ENCODE assay signal across 24 mouse cellular contexts in the genomic region with DNA sequence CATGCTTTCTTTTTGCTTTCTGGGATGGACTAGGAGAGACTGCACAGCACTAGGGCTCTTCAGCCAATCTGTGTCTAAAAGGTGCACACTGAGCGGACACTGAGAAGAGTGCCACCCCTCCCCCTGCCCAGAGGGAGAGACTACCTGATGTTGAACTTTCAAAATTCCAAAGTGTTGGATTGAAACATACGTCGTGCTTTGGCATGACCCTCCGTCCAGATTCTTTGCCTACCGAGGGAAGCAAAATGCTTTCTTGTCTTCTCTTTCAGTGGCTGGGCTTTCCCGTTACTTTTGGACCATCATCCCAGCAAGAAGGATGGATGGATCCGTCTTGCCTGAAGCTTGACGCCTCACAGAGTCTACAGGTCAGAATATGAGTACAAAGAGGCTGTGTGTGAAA. TPM values are rescaled to one million over a fixed set of nuclear protein-coding genes. Genes with fewer than 3 reads are reported as not detected.
A peak's percentile ranks its signal among the peaks of the same experiment; 100 is the strongest.
DNase-seq lines count a peak whose midpoint lies in the region; ATAC-seq and TF ChIP-seq lines count a peak whose summit lies in the region.
"Had no signal": no experiment of that assay in that cellular context is flagged by ENCODE, and none has a peak within 500 bp of the region (broad histone marks: within the 10 kb centered on the region; RNA-seq: fewer than 3 reads in every experiment).

No protein-coding gene starts in this region.

- TF ChIP-seq CTCF in ES-Bruce4 (IDR thresholded peaks at IDR 0.05; ENCODE audit: low read depth, low read length): no peak

- H3K9me3 ChIP-seq in midbrain, embryonic 11.5 days (ENCODE audit: control insufficient read depth, low read length): no peaks in the 10 kb centered on the region
- H3K9me3 ChIP-seq in midbrain, embryonic 15.5 days: no peaks in the 10 kb centered on the region
- no peaks in the 10 kb centered on the region for H3K9me3 ChIP-seq in ES-Bruce4 (replicated peaks; ENCODE audit: control insufficient read depth, insufficient read depth, low read length, poor library complexity, severe bottlenecking)
- H3K9me3 ChIP-seq: forebrain, embryonic 10.5 days; forebrain, embryonic 13.5 days; heart, embryonic 12.5 days; heart, embryonic 15.5 days; hindbrain, embryonic 15.5 days had no signal

- 73% methylated on average over 8 of the region's 8 CpGs for WGBS in midbrain, embryonic 11.5 days
- WGBS in midbrain, embryonic 15.5 days: 68% methylated on average over 8 of the region's 8 CpGs

- no peak overlapping the region for H3K4me2 ChIP-seq in midbrain, embryonic 11.5 days
- no peak overlapping the region for H3K4me2 ChIP-seq in midbrain, embryonic 15.5 days
- H3K4me2 ChIP-seq: forebrain, embryonic 13.5 days; heart, embryonic 12.5 days; heart, embryonic 15.5 days; hindbrain, embryonic 15.5 days had no signal

- ATAC-seq in midbrain, embryonic 11.5 days (ENCODE audit: low FRiP score): no peak
- no peak for ATAC-seq in midbrain, embryonic 15.5 days (replicated peaks)
- ATAC-seq: CD4-positive, CD25-positive, alpha-beta regulatory T cell, adult 4 months; forebrain, embryonic 16.5 days had no signal

- no peak overlapping the region for H3K4me3 ChIP-seq in midbrain, embryonic 11.5 days (ENCODE audit: low read depth, low read length)
- H3K4me3 ChIP-seq in midbrain, embryonic 15.5 days: no peak overlapping the region
- peak overlapping the region; percentile 3; the same call in 1 of the 2 replicates for H3K4me3 ChIP-seq in ES-Bruce4 (ENCODE audit: low read depth, low read length)
- H3K4me3 ChIP-seq: forebrain, embryonic 10.5 days; forebrain, embryonic 13.5 days; gastrocnemius, adult 2 months; heart, embryonic 12.5 days; heart, embryonic 15.5 days; hindbrain, embryonic 15.5 days had no signal

- no peaks in the 10 kb centered on the region for H3K4me1 ChIP-seq in midbrain, embryonic 11.5 days (ENCODE audit: control insufficient read depth, insufficient read depth, low read length)
- 0 out of 2 replicates have a peak, but pooled peaks cover 3% of the 10 kb centered on the region for H3K4me1 ChIP-seq in midbrain, embryonic 15.5 days
- peaks cover 11% of the 10 kb centered on the region for H3K4me1 ChIP-seq in ES-Bruce4 (ENCODE audit: control insufficient read depth, insufficient read depth, low read length)
- H3K4me1 ChIP-seq: heart, embryonic 12.5 days; heart, embryonic 15.5 days; hindbrain, embryonic 15.5 days had no signal

- DNase-seq in midbrain, embryonic 11.5 days (ENCODE audit: low spot score, missing footprints): peak; percentile 23
- peak; percentile 71 for DNase-seq in R1 (ENCODE audit: low read depth, low spot score)
- DNase-seq in frontal cortex, postnatal 14 days (ENCODE audit: low spot score in 2 of 2): no peak
- DNase-seq in thymus, postnatal 4 days: no peak
- DNase-seq: adrenal gland, postnatal 10 days; adrenal gland, postnatal 36 days; cerebellum, adult 18-20 months; cerebellum, adult 9-10 months; gastrocnemius, adult 2 months; gastrocnemius, postnatal 14 days; heart, adult 18-20 months; heart, postnatal 10 days; heart, postnatal 36 days had no signal

- H3K27ac ChIP-seq in midbrain, embryonic 11.5 days (ENCODE audit: low read depth, low read length): no peak overlapping the region
- no peak overlapping the region for H3K27ac ChIP-seq in midbrain, embryonic 15.5 days
- peak overlapping the region; percentile 60 for H3K27ac ChIP-seq in ES-Bruce4 (ENCODE audit: insufficient read depth, low read length)
- H3K27ac ChIP-seq: forebrain, embryonic 10.5 days; forebrain, embryonic 13.5 days; gastrocnemius, adult 2 months; heart, embryonic 15.5 days; hindbrain, embryonic 15.5 days had no signal

- H3K27me3 ChIP-seq in midbrain, embryonic 11.5 days (ENCODE audit: control insufficient read depth, insufficient read depth, low read length): no peaks in the 10 kb centered on the region
- H3K27me3 ChIP-seq in midbrain, embryonic 15.5 days (replicated peaks): peaks cover 2% of the 10 kb centered on the region; the same call in 1 of the 2 replicates
- H3K27me3 ChIP-seq in ES-Bruce4 (ENCODE audit: control insufficient read depth, insufficient read depth, low read length, poor library complexity, severe bottlenecking): no peaks in the 10 kb centered on the region

- TF ChIP-seq EP300 in ES-Bruce4 (IDR thresholded peaks at IDR 0.05; ENCODE audit: insufficient read depth, low read depth, low read length): no peak

- no peak for TF ChIP-seq POLR2A in ES-Bruce4 (IDR thresholded peaks at IDR 0.05; ENCODE audit: insufficient read depth, low read length)

- H3K36me3 ChIP-seq in midbrain, embryonic 11.5 days (ENCODE audit: control insufficient read depth, insufficient read depth, low read length): no peaks in the 10 kb centered on the region
- no peaks in the 10 kb centered on the region for H3K36me3 ChIP-seq in midbrain, embryonic 15.5 days (replicated peaks)
- H3K36me3 ChIP-seq in ES-Bruce4 (ENCODE audit: control insufficient read depth, insufficient read depth, low read length, poor library complexity, severe bottlenecking): no peaks in the 10 kb centered on the region
- H3K36me3 ChIP-seq: forebrain, embryonic 10.5 days; heart, embryonic 12.5 days; heart, embryonic 15.5 days; hindbrain, embryonic 15.5 days had no signal

- H3K9ac ChIP-seq in midbrain, embryonic 11.5 days (ENCODE audit: low read length): no peak overlapping the region
- H3K9ac ChIP-seq in midbrain, embryonic 15.5 days: no peak overlapping the region
- H3K9ac ChIP-seq in ES-Bruce4 (ENCODE audit: low read depth, poor library complexity, severe bottlenecking): 0 out of 2 replicates have a peak overlapping the region, but pooled peaks have one; percentile 19
- H3K9ac ChIP-seq: forebrain, embryonic 13.5 days; heart, embryonic 12.5 days; heart, embryonic 15.5 days; hindbrain, embryonic 15.5 days had no signal

RNA-seq across cellular contexts. Expression of a gene that starts 23.5 kb away (rescaled TPM):
- polyA plus RNA-seq in midbrain, embryonic 11.5 days (2014; fragmentation: Nextera tagmentation; extraction: Ambion mirVana): 0.81 and 0.96 TPM in 2 replicates
- 0.74 and 1.1 TPM in 2 replicates for polyA plus RNA-seq in midbrain, embryonic 15.5 days (2015; fragmentation: Nextera tagmentation; extraction: Ambion mirVana)
- 0.68 and 0.79 TPM in 2 replicates for polyA plus RNA-seq in ES-Bruce4 (2011; ENCODE audit: insufficient read depth, insufficient read length, low read depth, missing spikeins)
- polyA plus RNA-seq: C2C12; CD4-positive, CD25-positive, alpha-beta regulatory T cell, adult 4 months; forebrain, embryonic 16.5 days had no signal

RNA-seq across cellular contexts. Expression of a gene that starts 35.9 kb away (rescaled TPM):
- polyA plus RNA-seq in midbrain, embryonic 11.5 days (2014; fragmentation: Nextera tagmentation; extraction: Ambion mirVana): 1.5 TPM in 2 replicates
- 4.3 and 4.7 TPM in 2 replicates for polyA plus RNA-seq in midbrain, embryonic 15.5 days (2015; fragmentation: Nextera tagmentation; extraction: Ambion mirVana)
- 1.0 and 1.3 TPM in 2 replicates for polyA plus RNA-seq in ES-Bruce4 (2011; ENCODE audit: insufficient read depth, insufficient read length, low read depth, missing spikeins)
- polyA plus RNA-seq: C2C12; CD4-positive, CD25-positive, alpha-beta regulatory T cell, adult 4 months had no signal

RNA-seq across cellular contexts. Expression of a gene that starts 56.3 kb away (rescaled TPM):
- polyA plus RNA-seq in midbrain, embryonic 11.5 days (2014; fragmentation: Nextera tagmentation; extraction: Ambion mirVana): 0.08 and 0.12 TPM in 2 replicates
- polyA plus RNA-seq in midbrain, embryonic 15.5 days (2015; fragmentation: Nextera tagmentation; extraction: Ambion mirVana): 0.06 and 0.13 TPM in 2 replicates
- not detected in 2 replicates for polyA plus RNA-seq in ES-Bruce4 (2011; ENCODE audit: insufficient read depth, insufficient read length, low read depth, missing spikeins)
- polyA plus RNA-seq: C2C12; CD4-positive, CD25-positive, alpha-beta regulatory T cell, adult 4 months; embryonic facial prominence, embryonic 11.5 days; forebrain, embryonic 10.5 days; forebrain, embryonic 13.5 days; forebrain, embryonic 16.5 days; heart, embryonic 12.5 days had no signal

Comparison
In these comparisons a context has a peak if more than half of its experiments do, and no peak if none do; other contexts are left out.
1. DNase-seq: peak in midbrain, embryonic 11.5 days (single experiment) and R1 (single experiment); none in frontal cortex, postnatal 14 days (0 of 2) and thymus, postnatal 4 days (single experiment).